Mouse (Mus musculus) embryonic fibroblast, embryonic 13.5 days (primary cell): ENCODE measurements around the gene 5830411N06Rik. TPM values are rescaled to one million over a fixed set of nuclear protein-coding genes. Genes with fewer than 3 reads are reported as not detected.

ENCODE experiments used
- H3K27ac ChIP-seq: 2 replicates; pipeline ENCODE4 v1.5.1; 2012; ENCODE audit warnings: low read length, control low read depth, inconsistent platforms; ENCODE audit not compliant: insufficient read depth
- H3K4me1 ChIP-seq: 2 replicates; pipeline ENCODE4 v1.6.1; 2011; ENCODE audit warnings: low read length; ENCODE audit not compliant: control insufficient read depth, insufficient read depth
- H3K4me3 ChIP-seq: 2 replicates; pipeline ENCODE4 v1.5.1; 2011; ENCODE audit warnings: mild to moderate bottlenecking, control low read depth, low read length; ENCODE audit not compliant: insufficient read depth
- CTCF ChIP-seq: IDR thresholded peaks from 2 replicates; pipeline ENCODE4 v1.5.1; 2011; ENCODE audit warnings: mild to moderate bottlenecking, control low read depth, low read length, moderate library complexity, borderline replicate concordance; ENCODE audit not compliant: insufficient read depth
- POLR2A ChIP-seq: IDR thresholded peaks from 2 replicates; pipeline ENCODE4 v1.6.1; 2011; ENCODE audit warnings: low read depth, mild to moderate bottlenecking, control low read depth, low read length, moderate library complexity
- polyA plus RNA-seq: library from polyadenylated mRNA; stranded (reverse); fragments of >200 nt; gene quantifications from 2 replicates; pipeline ENCODE4 v1.2.4, GENCODE M21; 2011; ENCODE audit warnings: low read depth; ENCODE audit not compliant: missing spikeins, insufficient read length

Gene 5830411N06Rik
- polyA plus RNA-seq, 1 experiment: not detected

GRCm38 (mm10) chr7:140329766-140330304, 82.8 kb downstream of the 5830411N06Rik start:
- Histone ChIP-seq H3K4me3 (no peak overlapping the region), H3K27ac (no peak overlapping the region)

GRCm38 (mm10) chr7:140333717-140334116, 86.6 kb downstream of the 5830411N06Rik start, which contains the start of gene Olfr527:
Gene Olfr527 (plus strand): TSS chr7:140334017.
- TF ChIP-seq CTCF (no peak), POLR2A (no peak)
- Histone ChIP-seq H3K4me3 (no peak within 1 kb of the TSS), H3K4me1 (no peaks in the 10 kb centered on the region), H3K27ac (no peak within 1 kb of the TSS)

More at GRCm38 (mm10) chr7:140329766-140330304, 82.8 kb downstream of the 5830411N06Rik start:
- no peaks in the 10 kb centered on the region for H3K4me1 ChIP-seq
- no peak for TF ChIP-seq POLR2A
- no peak for TF ChIP-seq CTCF

Other genes with a start within 250 kb of the 5830411N06Rik start
- 19.8 and 21.0 TPM in 2 replicates for gene Zfp511, start 210.9 kb upstream of the 5830411N06Rik start, polyA plus RNA-seq
- 29.9 and 38.5 TPM in 2 replicates for gene Tubgcp2, start 210.6 kb upstream of the 5830411N06Rik start, polyA plus RNA-seq
- not detected in 2 replicates for gene Msx3, start 198.2 kb upstream of the 5830411N06Rik start, polyA plus RNA-seq
- gene Caly, start 164.7 kb upstream of the 5830411N06Rik start, polyA plus RNA-seq: not detected in 2 replicates
- gene Prap1, start 153.9 kb upstream of the 5830411N06Rik start, polyA plus RNA-seq: not detected in 2 replicates
- 15.1 and 29.3 TPM in 2 replicates for gene Fuom, start 144.8 kb upstream of the 5830411N06Rik start, polyA plus RNA-seq
- 8.9 and 9.8 TPM in 2 replicates for gene Paox, start 131.5 kb upstream of the 5830411N06Rik start, polyA plus RNA-seq
- gene Echs1, start 130.8 kb upstream of the 5830411N06Rik start, polyA plus RNA-seq: 85.2 and 95.9 TPM in 2 replicates
- 18.0 and 19.7 TPM in 2 replicates for gene Mtg1, start 109.7 kb upstream of the 5830411N06Rik start, polyA plus RNA-seq
- 0.16 TPM in 1 of 2 replicates, not detected in the other for gene Sprn, start 92.4 kb upstream of the 5830411N06Rik start, polyA plus RNA-seq
- gene Olfr522, start 82.5 kb upstream of the 5830411N06Rik start, polyA plus RNA-seq: not detected in 2 replicates
- gene Olfr523, start 74.1 kb upstream of the 5830411N06Rik start, polyA plus RNA-seq: not detected in 2 replicates
- not detected in 2 replicates for gene Olfr524, start 41.3 kb upstream of the 5830411N06Rik start, polyA plus RNA-seq
- gene Cd163l1, start 29.0 kb upstream of the 5830411N06Rik start, polyA plus RNA-seq: not detected in 2 replicates
- gene Olfr525, start 73.6 kb downstream of the 5830411N06Rik start, polyA plus RNA-seq: not detected in 2 replicates
- not detected in 2 replicates for gene Olfr527, start 86.7 kb downstream of the 5830411N06Rik start, polyA plus RNA-seq
- not detected in 2 replicates for gene Olfr60, start 114.4 kb downstream of the 5830411N06Rik start, polyA plus RNA-seq
- gene Olfr530, start 129.0 kb downstream of the 5830411N06Rik start, polyA plus RNA-seq: not detected in 2 replicates
- not detected in 2 replicates for gene Olfr531, start 155.6 kb downstream of the 5830411N06Rik start, polyA plus RNA-seq
- not detected in 2 replicates for gene Olfr532, start 174.4 kb downstream of the 5830411N06Rik start, polyA plus RNA-seq
- gene Olfr533, start 216.1 kb downstream of the 5830411N06Rik start, polyA plus RNA-seq: not detected in 2 replicates
- not detected in 2 replicates for gene Olfr535, start 236.9 kb downstream of the 5830411N06Rik start, polyA plus RNA-seq